Mouse (Mus musculus) testis, postnatal 14 days (tissue): Measurements from ENCODE around the gene Rhobtb1.

Experiments
- DNase-seq: peaks from one replicate; pipeline ENCODE4 v3.0.0; 2021; ENCODE audit warnings: low spot score

Gene Rhobtb1

DNA sequence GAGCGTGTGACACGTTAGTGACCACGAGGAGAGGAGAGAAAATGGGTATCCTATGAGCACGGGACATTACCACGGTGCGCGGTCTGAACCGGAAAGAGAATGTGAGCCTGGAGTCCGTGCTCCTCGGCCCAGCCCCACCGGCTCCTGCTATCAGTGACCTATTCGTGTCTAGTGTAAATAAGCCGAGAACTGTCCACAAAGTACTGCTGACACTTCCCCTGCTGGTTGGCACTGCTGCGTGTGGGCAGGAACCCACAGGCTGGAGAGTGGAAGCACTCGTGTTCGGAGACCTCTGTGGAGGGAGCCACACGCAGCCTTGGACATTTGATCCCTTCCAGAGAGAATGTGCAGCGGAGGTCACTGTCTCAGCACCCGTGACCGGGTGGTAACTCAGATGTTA, at the start of gene Rhobtb1:
Gene Rhobtb1, plus strand, starts transcription at position 390 of the 400 bp plus-strand sequence.
- no peak for DNase-seq

DNA sequence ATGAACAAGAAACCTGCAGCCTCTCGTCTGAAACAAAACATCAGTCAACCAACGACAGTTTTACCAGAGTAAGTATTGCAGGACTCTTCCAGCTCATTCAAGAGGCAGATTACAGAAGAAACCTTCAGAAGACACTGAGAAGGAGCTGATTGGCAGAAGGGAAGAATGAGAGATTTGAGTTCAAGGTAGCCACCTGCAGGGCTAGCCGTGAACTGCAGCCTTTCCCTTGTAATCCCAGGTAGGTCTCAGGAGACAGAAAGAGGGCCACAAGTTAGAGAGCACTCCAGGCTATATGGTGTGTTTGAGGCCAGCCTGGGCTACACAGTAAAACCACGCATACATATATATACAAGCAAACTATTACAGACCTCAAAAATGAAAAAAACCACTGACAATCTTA, 49.2 kb upstream of the Rhobtb1 start:
- DNase-seq, result peak; percentile 15

DNA sequence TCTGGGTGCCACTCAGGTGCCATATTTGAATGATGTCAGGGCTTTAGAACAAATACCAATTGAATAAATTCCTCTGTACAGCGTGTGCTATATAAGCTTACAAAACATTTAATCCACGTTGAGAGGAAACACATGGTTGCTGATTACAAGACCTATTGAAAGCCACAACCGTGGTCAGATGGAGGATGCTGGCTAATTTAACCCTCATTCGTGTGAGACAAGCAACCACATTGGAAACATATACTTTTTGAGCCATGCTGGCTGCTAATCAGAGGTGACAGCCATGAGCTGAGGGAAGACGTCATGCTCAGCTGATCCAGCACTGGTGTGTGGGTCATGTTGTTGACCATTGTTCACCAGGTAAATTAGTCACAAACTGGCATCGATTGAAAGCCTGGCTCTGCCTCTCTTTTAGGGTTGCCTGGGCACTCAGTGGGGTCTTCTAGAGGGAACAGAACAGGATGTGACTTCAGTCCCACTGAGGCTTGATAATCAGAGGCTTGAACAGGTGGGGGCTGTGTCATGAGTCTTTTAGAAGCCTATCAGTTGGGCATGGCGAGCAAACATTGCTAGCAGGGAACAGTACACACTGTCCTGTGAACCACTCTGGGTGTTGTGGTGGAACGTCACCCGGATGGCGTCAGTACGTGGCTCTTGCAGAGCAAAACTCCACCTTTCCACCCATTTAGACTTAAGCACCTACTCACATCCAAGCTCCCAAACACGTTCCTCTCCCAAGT, 46.9 kb upstream of the Rhobtb1 start:
- DNase-seq, result no peak

DNA sequence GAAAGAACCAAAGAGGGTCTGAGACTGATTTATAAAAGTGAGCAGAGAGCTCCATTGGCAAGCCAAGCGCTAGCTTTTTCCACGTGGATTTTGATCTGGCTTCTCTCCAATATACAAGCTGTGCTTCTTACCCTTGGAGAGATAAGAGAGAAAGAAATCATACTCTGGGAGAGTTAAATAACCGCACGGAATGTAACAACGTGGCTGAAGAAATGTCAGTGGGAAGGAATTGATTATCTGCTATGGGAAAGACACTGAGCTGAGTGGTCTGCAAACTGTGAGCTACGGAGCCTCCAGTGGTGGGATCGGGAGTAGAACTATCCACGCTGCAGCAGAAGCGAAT, 46.4 kb upstream of the Rhobtb1 start:
- no peak for DNase-seq

DNA sequence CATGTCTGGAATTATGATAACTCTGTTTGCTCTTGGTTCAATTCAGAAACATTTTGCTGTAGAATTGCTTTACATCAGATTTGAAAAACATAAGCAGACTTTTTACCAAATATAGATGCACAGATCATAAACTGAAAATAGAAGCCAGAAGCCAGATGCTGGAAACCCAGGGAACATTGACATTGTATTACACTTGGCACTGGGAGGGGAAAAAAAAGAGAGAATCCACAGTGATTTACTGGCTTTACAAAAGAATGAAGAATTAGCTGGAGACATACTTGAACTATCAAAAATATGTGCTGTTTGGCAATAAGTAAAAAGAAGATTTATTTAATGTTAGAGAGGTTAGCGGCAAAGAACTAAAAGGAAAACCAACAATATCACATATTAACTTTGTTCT, 44.4 kb upstream of the Rhobtb1 start:
- DNase-seq, result no peak

DNA sequence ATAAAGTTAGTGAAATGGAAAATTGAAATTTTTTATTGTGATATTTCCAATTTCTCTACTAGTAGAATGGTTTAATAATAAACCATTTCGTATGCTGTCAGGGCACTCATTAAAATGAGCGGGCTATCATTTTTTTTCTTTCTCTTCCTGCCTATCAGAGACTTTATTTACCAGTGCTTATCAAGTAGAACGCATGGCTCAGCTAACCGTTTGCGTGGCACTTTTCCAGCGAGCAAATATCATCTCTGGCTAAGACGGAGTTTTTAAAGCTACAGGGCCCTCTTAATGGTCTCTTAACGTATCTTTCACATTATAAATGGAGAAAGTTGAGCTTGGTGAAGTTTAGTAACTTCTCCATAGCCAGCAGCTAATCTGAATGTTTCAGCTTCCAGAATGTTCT, 44.0 kb upstream of the Rhobtb1 start:
- DNase-seq, result no peak

DNA sequence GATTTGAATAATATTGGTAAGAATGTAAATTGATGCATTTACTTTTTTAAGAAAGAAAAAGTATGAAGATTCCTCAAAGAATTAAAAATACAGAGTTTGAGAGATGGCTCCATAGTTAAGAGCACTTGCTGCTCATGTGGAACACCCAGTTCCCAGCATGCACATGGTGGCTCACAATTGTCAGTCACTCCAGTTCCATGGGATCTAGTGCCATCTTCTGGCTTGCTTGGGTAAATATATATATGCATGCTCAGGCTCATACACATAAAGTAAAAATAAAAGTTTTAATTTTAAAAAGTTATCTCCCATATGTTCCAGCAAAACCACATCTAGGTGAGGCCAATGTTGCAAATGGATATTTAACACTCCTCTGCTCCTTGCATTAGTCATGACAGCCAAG, 36.9 kb upstream of the Rhobtb1 start:
- no peak for DNase-seq

DNA sequence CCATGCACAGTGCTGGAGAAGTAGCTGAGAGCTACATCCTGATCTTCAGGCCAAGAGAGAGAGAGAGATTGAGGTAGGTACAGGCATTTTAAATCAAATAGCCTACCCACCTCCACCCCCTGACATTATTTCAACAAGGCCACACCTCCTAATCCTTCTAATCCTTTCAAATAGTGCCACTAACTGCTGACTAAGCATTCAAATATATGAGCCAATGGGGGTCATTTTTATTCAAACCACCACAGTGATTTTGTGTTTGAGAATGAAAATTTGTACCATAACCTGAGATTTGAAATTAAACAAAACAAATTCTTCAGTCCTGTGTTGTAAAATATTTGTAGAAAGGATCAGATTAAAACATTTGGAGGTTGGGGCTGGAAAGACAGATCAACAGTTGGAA, 33.2 kb upstream of the Rhobtb1 start:
- no peak for DNase-seq

DNA sequence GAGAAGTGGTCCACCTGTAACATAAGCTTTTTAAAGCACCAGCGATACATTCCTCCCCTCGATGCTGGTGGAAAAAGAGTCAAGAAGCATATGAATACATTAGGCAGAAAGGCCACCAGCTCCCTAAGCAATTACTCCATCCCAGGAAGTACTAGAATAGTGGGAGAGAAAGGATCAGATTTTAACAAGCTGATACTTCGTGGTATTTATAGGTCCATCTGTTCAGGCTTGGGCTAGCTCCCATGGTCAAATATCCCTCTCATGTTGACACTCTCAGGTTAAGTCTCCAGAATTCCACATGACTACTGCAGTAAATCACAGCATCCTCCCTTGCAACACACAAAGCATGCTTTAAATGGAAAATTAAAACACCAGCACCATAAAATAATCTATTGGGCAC, 32.3 kb upstream of the Rhobtb1 start:
- no peak for DNase-seq

DNA sequence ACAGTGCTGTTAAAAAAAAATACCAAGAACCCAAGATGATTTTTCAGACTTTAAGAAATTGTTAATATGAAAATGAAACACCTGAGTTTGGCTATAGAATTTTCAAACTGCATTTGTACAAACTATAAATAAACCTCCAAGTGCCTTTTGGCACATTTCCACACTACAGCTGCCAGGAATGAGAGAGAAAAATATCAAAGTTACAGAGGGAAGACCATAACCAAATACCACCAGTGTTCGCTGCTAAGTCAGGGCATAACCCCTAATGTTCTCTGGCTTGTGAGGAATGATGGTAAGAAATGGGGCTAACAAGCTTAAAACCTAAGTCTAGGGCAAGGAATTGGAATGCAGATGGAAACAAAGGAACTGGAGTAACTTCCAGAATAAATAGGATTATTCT, 31.8 kb upstream of the Rhobtb1 start:
- no peak for DNase-seq

DNA sequence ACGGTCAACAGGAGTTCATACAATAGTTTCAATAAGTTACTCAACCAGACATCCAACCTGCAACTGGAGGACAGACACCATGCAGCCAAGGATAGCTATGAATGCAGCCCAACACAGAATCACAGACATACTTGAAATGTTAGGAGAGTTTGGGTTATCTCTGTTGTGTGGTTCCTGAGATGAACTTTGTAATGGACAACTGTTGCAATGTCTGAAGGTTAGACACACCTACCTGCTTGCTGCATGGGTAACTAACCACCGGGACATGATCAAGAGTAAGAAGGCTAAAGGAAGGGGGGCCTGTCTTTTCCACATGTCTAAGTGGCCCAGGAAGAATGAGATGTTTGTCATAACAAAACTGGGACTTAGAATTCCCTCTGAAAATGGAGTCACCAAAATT, 24.7 kb upstream of the Rhobtb1 start:
- no peak for DNase-seq

DNA sequence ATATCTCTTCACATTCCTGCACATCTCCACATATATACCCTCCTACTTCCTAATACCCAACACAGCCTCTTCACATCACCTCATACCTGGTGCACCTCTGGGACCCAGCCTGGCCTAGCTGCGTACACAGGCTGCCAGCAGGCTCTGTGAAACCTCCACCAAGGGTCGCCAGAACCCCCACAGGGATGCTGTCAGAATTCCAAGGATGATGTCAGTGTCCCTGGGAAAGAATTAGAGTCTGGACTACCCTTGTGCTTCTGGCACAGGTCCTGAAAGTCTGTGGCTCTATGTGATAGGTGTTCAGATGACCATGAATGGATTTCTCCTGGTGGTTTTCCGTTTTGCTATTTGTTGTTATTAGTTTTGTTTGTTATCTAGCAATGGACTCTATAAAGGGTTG, 22.7 kb upstream of the Rhobtb1 start:
- DNase-seq, result no peak

DNA sequence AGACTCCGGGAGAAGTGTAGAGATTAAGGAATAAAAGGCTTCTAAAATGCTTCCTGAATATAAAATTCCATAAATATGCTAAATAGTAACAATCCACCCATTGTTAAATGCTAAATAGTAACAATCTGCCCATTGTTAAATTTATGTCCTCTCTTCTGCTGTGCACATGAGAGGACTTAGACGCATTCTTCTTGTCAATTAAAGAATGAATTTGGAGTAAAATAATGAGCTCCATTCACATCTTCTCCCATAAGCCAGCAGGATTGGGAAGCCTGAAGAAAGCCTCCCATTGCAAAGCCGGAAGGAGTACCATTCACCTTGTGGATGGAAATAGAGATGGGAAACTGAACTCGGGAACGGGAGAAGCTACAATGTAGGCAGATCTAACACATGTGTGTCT, 20.6 kb upstream of the Rhobtb1 start:
- DNase-seq, result no peak

DNA sequence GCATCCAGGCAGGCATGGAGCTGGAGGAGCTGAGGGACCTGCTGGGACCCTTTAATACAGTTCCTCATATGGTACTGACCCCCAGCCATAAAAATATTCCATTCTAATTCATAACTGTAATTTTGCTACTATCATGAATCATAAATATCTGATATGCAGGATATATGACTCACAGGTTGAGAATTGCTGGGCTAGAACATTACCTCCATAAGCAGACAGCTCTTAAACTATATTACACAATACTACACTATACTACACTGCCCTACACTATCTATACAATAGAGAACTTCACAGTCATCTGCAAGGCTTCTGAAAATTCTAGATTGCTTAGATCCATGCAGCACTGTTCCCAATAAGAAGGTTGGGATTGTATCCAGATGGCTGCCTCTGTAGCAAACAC, 16.9 kb upstream of the Rhobtb1 start:
- DNase-seq, result no peak

DNA sequence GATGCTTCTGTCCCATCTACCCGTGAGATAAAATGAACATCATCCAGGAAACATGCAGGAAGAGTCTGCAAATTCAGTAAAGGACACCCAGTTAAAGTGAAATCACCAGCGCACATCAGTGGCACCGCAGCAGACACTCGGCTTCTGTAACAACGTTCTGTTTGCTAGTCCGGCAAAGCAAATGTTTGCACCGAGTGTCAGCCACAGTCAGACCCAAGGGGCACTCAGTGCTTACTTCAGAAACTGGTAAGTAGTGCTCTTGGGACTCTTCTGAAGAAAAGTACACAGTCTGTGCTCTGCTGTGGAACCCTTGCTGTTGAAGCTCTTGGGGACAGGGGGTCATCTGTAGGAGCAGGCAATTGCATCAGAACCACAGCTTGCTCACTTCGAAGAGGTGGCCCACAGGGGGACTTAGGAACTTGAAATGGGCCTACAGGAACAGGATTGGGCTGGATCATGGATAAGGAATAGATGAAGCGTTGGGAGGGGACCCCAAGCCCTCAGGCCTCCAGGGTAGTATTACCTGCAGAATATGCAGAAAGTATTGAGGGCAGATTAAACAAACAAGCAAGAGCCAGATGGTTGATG, 14.9 kb upstream of the Rhobtb1 start:
- no peak for DNase-seq

DNA sequence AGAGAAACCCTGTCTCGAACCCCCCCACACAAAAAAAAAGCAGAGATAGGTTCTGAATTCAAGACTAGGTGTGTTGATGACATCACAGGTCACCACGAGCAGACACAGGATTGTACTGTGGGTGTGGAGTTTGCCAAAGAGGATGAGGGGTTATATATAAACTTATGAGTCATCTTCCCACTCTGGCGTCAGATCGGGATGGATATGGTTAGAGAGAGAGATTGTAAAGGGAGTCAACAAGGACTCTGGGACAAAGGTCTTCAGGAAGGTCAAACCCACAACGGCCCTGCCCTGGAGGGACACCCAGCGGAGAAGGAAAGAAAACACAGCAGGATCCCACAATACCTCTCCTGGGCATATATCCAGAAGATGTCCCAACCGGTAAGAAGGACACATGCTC, 2.0 kb upstream of the Rhobtb1 start:
- DNase-seq, result no peak

DNA sequence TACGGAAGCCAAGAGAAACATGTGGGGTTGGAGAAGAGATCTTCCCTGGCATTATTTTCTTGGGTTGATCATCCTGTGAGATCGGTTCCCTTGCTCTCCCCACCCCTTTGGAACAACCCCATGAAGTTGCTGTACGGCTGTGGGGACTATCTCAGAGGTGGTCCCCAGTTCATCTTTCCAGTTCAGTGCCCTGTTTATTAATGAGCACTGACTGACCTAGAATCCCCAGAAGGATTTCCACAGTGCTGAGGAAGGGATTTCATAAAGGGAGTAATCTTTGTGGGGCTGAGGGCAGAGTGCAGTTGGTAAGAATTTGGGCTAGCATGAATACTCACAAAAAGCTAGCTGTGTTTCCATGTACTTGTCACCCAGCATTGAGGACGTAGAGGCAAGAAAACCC, 1.7 kb downstream of the Rhobtb1 start:
- DNase-seq, result no peak

DNA sequence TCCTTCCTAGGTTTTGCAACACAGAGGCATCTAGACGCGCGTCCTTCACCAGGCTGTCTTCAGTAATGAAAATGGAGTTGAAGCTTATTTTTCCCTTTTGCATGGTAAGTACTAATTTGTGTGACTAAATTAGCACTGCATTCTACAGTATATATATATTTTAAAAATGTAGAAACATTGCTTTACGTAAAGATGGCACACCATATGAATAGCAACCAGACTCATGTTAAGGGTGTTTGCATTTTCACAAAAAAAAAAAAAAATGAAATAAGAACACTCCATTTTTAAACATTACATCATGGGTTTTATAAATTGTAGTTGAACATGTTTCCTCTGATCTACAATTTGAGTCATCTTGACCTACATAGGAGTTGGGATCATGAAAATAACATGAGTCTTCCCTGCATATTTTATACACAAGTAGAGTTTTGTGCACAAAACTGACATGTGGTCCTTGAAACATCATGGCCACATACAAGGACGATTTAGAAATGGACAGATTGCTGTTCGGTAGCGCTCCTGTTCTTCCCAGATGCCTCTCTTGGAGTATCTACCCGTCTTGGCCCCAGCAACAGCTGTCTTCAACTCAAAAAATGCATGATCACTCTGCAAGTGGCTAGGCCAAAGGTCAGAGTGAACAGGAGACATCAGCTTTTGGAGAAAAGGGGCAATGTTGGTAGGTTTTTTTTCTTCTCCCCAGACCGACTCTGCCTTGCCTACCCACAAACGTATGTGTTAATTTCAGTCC, 4.4 kb downstream of the Rhobtb1 start:
- DNase-seq, result no peak

DNA sequence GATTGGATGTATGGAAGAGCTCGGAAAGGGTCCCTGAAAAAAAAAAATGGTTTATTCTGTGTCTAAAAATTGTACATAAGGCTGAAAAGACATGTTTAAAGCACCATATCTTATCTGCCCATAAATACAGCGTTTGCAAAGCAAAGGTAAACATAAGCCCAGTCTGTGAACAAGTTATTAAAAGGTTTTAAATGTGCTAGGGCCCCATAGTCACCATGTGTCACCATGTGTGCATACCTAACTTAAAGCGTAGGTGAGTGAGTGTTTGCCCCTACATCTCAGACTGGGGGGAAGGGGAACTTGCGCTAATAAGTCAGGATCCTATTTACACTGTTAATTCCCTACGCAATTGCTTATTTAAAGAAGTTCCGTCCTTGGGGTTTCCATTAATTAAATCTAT, 5.2 kb downstream of the Rhobtb1 start:
- DNase-seq, result no peak

DNA sequence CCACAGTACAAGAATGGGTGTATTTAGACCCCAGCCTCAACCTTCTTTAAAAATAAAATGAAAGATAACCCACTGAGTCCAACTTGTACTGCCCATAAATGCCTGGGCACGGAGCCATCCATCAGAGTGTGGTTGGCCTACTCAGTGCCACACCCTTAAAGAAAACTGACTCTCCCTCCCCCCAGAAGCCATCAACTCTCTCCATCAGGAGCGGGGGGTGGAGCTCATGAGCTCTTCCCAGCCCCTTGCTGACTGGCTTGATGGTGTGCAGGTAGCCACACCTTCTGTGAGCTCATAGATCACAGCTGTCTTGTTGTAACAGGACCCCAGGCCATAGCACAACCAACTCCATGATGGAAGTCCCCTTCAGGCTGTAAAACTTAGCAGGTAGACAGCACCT, 6.2 kb downstream of the Rhobtb1 start:
- no peak for DNase-seq

DNA sequence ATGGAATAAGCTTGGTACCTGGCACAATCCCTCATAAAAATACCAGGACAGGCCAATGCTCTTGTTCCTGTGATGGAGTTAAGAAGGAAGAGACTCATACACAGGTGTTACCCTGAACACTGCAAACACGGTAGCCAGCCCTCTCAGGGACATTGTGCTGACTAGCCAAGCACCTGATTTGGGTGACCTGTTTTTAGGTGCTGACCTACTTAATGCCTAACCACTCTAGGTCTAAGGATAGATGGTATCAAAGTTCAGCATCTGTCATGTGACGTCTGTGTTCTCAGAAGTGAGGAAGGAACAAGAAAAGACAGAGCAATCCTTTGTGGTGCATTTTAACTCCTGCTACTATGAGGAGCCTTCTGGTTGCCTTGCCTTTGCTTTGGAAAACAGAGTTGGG, 9.6 kb downstream of the Rhobtb1 start:
- no peak for DNase-seq

DNA sequence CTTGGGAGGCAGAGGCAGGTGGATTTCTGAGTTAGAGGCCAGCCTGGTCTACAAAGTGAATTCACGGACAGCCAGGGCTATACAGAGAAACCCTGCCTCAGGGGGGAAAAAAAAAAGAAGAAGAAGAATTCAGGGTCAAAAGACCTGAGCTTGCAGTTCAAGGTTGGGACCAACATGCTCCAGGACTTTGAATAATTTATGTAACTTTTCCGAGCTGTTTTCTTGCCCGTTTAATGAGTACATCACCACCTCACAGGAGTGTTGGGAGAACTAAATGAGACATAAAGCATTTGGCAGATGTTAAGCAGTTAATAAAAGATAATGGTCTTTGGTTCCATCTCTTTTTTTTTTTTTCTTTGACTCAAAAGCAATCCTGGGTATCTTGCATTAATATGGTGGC, 10.3 kb downstream of the Rhobtb1 start:
- DNase-seq, result no peak

DNA sequence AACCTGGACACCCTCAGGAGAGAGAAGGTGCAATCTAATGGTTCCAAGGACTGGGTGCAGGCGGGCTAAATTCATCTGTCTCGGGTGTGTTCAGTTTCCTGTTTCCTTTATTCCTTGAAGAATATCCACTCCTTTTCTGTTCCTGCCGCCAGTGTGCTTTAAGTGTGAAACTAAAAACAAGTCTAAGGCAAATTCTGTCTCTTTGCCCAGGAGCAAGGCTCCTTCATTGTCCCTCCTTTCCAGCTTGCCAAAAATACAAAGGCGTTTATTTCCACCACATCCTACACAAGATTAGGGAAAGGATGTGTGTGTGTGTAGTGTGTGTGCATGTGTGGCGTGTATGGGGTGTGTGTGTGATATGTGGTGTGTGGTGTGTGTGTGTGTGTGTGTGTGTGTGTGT, 11.3 kb downstream of the Rhobtb1 start:
- no peak for DNase-seq

DNA sequence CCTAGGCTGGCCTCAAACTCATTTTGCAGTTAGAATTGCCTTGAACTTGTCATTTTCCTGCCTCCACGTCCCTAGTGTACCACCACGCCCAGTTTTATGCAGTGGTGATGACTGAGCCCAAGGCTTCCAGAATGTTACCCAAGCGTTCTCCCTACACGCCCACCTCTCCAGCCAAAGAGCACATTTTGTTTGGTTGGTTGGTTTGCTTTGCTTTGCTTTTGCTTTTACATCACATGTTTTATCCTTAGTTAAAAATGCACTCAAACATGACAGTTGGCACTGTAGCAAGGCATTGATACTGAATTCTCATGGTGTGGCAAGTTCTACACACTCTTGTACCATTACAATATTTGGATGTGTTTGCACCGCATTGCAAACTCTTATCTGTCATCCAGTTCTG, 12.0 kb downstream of the Rhobtb1 start:
- no peak for DNase-seq
